Comparison of ENCODE assay signal across 15 mouse cellular contexts in genomic region chr7:79539426-79539825, GRCm38 (mm10).
"Had no signal": no experiment of that assay in that cellular context is flagged by ENCODE, and none has a peak within 500 bp of the region (broad histone marks: within the 10 kb centered on the region; RNA-seq: fewer than 3 reads in every experiment).

No protein-coding gene starts in this region.

- ATAC-seq: midbrain, embryonic 13.5 days; midbrain, embryonic 16.5 days had no signal

- DNase-seq: kidney, adult 2 months; layer of hippocampus, adult 9-11 months; liver, embryonic 13.5 days; lung, adult 2 months; lung, postnatal 14 days; lung, postnatal 4 days; thymus, adult 2 months; thymus, postnatal 14 days; thymus, postnatal 4 days had no signal

- H3K9ac ChIP-seq: liver, embryonic 13.5 days; midbrain, embryonic 13.5 days; neural tube, embryonic 13.5 days had no signal

- H3K9me3 ChIP-seq: liver, embryonic 13.5 days; midbrain, embryonic 13.5 days; neural tube, embryonic 13.5 days had no signal

- H3K27ac ChIP-seq: kidney, postnatal 0 days; layer of hippocampus, adult 2 months; liver, embryonic 13.5 days; midbrain, embryonic 13.5 days; neural tube, embryonic 13.5 days; stomach, postnatal 0 days had no signal

- H3K36me3 ChIP-seq: liver, embryonic 13.5 days; midbrain, embryonic 13.5 days; neural tube, embryonic 13.5 days had no signal

- H3K4me3 ChIP-seq: layer of hippocampus, adult 2 months; liver, embryonic 13.5 days; midbrain, embryonic 13.5 days; neural tube, embryonic 13.5 days had no signal

- H3K4me2 ChIP-seq: liver, embryonic 13.5 days; midbrain, embryonic 13.5 days had no signal
